Mouse (Mus musculus): ENCODE measurements around the gene Gm8914. TPM values are rescaled to one million over a fixed set of nuclear protein-coding genes. Genes with fewer than 3 reads are reported as not detected.
"Not testable (repeated sequence)": the region's sequence is repeated elsewhere in the genome, so short reads cannot be mapped to it uniquely, and the experiment has no call there.

Gene Gm8914
- polyA plus RNA-seq (2015; fragmentation: Nextera tagmentation; extraction: Ambion mirVana) = not detected in 2 replicates

DNA sequence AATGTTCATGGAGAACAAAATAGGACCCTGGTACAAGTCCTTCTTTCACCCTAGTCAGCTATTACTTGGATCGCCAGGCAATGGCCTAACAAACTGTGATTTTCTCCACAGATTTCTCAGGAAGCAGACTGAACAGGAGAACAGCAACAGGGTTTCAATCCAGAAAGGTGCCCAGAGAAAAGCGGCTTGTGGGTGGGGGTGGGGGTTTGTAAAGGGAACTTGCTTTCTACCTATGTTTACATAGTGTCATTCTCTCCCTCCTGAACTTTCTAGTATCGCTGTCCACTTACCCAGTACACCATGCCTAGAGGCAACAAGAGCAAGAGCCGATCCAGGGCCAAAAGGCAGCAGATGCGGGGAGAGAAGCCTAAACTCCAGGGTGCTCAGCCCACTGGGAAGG is at the start of gene Gm8914:
Gene Gm8914, plus strand, starts transcription at position 301 of the 400 bp plus-strand sequence.
- no CpG with 5 or more reads among the region's 5 CpGs for WGBS
- not testable (repeated sequence) for ATAC-seq (ENCODE audit: low FRiP score, low TSS enrichment)

More for the DNA sequence above, at the start of gene Gm8914:
- not testable (repeated sequence) for H3K4me1 ChIP-seq (ENCODE audit: insufficient read depth, low read length); H3K27ac ChIP-seq (ENCODE audit: low read length); H3K27me3 ChIP-seq (ENCODE audit: insufficient read depth, low read length); H3K9me3 ChIP-seq (ENCODE audit: low read length); H3K4me2 ChIP-seq (replicated peaks; ENCODE audit: low read depth, low read length); H3K9ac ChIP-seq (replicated peaks; ENCODE audit: low read length); H3K36me3 ChIP-seq (ENCODE audit: insufficient read depth, low read length); H3K4me3 ChIP-seq (ENCODE audit: low read length)

Other genes with a start within 250 kb of the Gm8914 start
- gene Mageb2, start 148.4 kb upstream of the Gm8914 start, polyA plus RNA-seq (2015; fragmentation: Nextera tagmentation; extraction: Ambion mirVana) = not detected in 2 replicates
- not detected in 2 replicates for gene Gm5072, start 87.6 kb upstream of the Gm8914 start, polyA plus RNA-seq (2015; fragmentation: Nextera tagmentation; extraction: Ambion mirVana)
- not detected in 2 replicates for gene 1700084M14Rik, start 95.8 kb downstream of the Gm8914 start, polyA plus RNA-seq (2015; fragmentation: Nextera tagmentation; extraction: Ambion mirVana)
- gene Gm14781, start 152.1 kb downstream of the Gm8914 start, polyA plus RNA-seq (2015; fragmentation: Nextera tagmentation; extraction: Ambion mirVana) = not detected in 2 replicates

All from kidney, embryonic 16.5 days (tissue).